Mouse (Mus musculus) G1E (cell line): ENCODE measurements at regions not wholly inside any gene's neighbourhood (a gene's known extent, or its start where the extent isn't known, plus 50 kb on each side); places are given as distances from the start of the nearest gene placed in this dataset.

Experiments used
- ATAC-seq: 2 replicates; pipeline ENCODE4 v1.8.0; 2016; ENCODE audit warnings: mild to moderate bottlenecking; ENCODE audit not compliant: insufficient number of reproducible peaks, poor library complexity, low FRiP score, severe bottlenecking; ENCODE audit errors: extremely low read depth
- DNase-seq: peaks from one replicate; pipeline ENCODE4 v3.0.0; 2012; ENCODE audit warnings: low spot score
- H3K27me3 ChIP-seq: 2 replicates; pipeline ENCODE4 v1.6.1; 2012; ENCODE audit warnings: mild to moderate bottlenecking, low read length, inconsistent platforms; ENCODE audit not compliant: insufficient read depth
- H3K36me3 ChIP-seq: replicated peaks from 2 replicates; pipeline ENCODE3; 2012; ENCODE audit warnings: mild to moderate bottlenecking, inconsistent platforms
- H3K4me1 ChIP-seq: 2 replicates; pipeline ENCODE4 v1.6.1; 2012; ENCODE audit warnings: low read depth, low read length, inconsistent platforms, mixed read lengths; ENCODE audit not compliant: insufficient read depth
- H3K4me3 ChIP-seq: 2 replicates; pipeline ENCODE4 v1.5.1; 2012; ENCODE audit warnings: low read depth, mild to moderate bottlenecking, inconsistent platforms, low read length, moderate library complexity, mixed read lengths
- H3K9me3 ChIP-seq: replicated peaks from 2 replicates; pipeline ENCODE4 v1.6.1; 2012; ENCODE audit warnings: inconsistent platforms
- CTCF ChIP-seq: IDR thresholded peaks from 2 replicates; pipeline ENCODE4 v1.5.1; 2012; ENCODE audit warnings: low read depth, low read length, inconsistent platforms, mixed read lengths
- GATA1 ChIP-seq: IDR thresholded peaks from 2 replicates; pipeline ENCODE4 v1.6.1; 2012; ENCODE audit warnings: borderline replicate concordance, low read length, inconsistent platforms, mixed read lengths
- GATA2 ChIP-seq: IDR thresholded peaks from 2 replicates; pipeline ENCODE4 v1.6.1; 2012; ENCODE audit warnings: low read depth, low read length, inconsistent platforms, borderline replicate concordance
- POLR2AphosphoS5 ChIP-seq: IDR thresholded peaks from 2 replicates; pipeline ENCODE4 v1.6.1; 2012; ENCODE audit warnings: low read depth, low read length, inconsistent platforms; ENCODE audit not compliant: insufficient replicate concordance
- TAL1 ChIP-seq: conservative IDR thresholded peaks from 2 replicates; pipeline ENCODE4 v1.6.1; 2012; ENCODE audit warnings: low read depth, low read length, inconsistent platforms, mixed read lengths

DNA sequence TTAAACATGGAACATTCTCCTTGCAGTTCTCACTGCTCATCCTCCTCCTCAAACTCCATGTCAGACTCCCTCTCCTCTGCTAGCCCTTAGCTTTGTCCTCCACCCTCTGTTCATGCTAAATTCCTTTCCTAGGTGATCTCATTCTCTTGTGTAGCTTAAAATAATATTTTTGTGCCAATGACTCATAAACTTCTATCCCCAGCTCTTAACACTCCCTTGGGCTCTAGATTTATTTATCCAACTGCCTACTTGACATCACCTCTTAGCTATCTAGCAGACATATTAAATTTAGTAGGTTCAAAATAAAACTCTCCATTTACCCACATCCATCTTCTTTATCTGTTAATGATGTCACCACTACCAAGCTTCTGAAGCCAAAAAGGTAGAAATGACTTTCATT is 1036.6 kb upstream of the Gm7489 start:
- DNase-seq (no peak), ATAC-seq (no peak)
- Histone ChIP-seq H3K4me3 (no peak overlapping the region), H3K4me1 (no peaks in the 10 kb centered on the region), H3K27me3 (no peaks in the 10 kb centered on the region), H3K36me3 (no peaks in the 10 kb centered on the region), H3K9me3 (no peaks in the 10 kb centered on the region)
- TF ChIP-seq GATA1 = no peak
- no peak for TF ChIP-seq POLR2AphosphoS5
- TF ChIP-seq CTCF = no peak

DNA sequence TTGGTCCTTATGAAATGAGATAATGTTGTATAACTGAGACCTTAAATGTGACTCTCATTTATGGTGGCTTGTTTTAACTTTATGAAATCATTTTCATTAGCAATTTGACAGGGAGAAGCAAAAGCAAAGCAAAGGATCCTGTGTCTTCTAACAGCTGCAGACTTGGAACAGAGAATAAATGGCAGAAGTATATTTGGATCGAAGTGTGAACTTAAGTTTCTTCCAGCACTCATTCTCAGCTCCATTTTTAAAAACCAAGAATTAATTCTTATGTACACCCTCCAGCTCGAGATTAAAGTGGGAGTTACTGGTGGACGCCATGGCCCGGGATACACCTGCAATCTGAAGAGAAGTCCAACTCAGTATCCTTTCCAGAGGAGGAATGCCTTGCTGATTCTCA is 1026.0 kb upstream of the Gm7489 start:
- no peaks in the 10 kb centered on the region for H3K36me3 ChIP-seq
- no peak for TF ChIP-seq GATA1
- no peak for TF ChIP-seq POLR2AphosphoS5
- TF ChIP-seq GATA2 = no peak
- TF ChIP-seq CTCF = no peak
- no peak for TF ChIP-seq TAL1
- ATAC-seq (no peak), DNase-seq (no peak)
- no peaks in the 10 kb centered on the region for H3K9me3 ChIP-seq
- H3K4me1 ChIP-seq = no peaks in the 10 kb centered on the region
- H3K27me3 ChIP-seq = no peaks in the 10 kb centered on the region
- H3K4me3 ChIP-seq = no peak overlapping the region

DNA sequence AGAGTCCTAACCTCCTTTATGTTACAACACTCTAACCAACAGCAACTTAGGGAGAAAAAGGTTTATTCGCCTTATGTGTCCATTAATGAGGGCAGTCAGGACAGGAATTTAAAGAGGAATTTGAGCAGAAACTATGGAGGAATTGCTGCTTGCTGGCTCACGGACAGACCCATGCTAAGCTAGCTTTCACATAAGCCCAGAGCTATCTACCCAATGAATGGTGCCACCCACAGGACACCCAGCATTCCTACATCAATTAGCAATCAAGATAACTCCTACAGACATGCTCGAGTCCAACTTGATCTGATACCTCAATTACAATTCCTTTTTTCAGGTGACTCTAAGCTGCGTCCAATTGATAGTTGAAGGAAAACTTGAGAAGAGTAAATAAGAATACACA is 1021.2 kb upstream of the Gm7489 start:
- Histone ChIP-seq H3K4me3 (no peak overlapping the region), H3K27me3 (no peaks in the 10 kb centered on the region), H3K36me3 (no peaks in the 10 kb centered on the region), H3K4me1 (no peaks in the 10 kb centered on the region), H3K9me3 (no peaks in the 10 kb centered on the region)
- TF ChIP-seq CTCF = no peak
- no peak for TF ChIP-seq GATA1
- no peak for TF ChIP-seq TAL1
- no peak for TF ChIP-seq GATA2
- no peak for TF ChIP-seq POLR2AphosphoS5
- DNase-seq (no peak), ATAC-seq (no peak)

DNA sequence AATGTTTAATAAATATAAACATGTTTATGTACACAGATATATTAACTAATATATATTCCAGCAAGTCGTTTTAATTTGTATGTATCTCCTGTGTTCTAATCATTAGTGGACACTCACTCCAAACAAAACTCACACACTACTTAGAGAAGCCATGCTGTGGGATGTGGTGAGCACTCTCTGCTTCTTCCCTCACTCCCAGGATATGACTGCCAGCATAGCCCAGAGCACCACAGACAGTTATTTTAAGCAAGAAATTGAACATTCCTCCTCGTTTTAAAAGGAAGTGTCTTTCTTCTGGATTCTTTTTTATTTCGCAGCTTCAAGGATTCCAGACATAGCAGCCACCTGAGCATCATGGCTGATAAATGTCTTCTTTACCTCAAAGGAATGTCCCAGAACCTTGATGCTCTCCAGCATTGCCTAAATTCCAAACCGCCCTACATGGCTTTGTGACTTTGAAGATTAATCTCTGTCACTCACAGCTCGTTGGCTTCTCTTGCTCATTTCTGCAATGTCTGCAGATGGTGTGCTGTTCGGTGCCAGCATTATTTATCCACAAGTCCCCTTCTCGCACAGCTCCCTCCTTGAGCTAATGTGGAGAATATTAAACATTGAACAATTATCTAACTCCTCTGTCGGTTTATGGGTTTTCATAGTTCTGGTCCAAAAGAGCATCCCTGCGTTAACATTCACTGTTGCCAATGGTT is 992.3 kb upstream of the Gm7489 start:
- Histone ChIP-seq H3K4me1 (no peaks in the 10 kb centered on the region), H3K27me3 (no peaks in the 10 kb centered on the region), H3K36me3 (no peaks in the 10 kb centered on the region), H3K4me3 (no peak overlapping the region), H3K9me3 (no peaks in the 10 kb centered on the region)
- no peak for TF ChIP-seq GATA1
- TF ChIP-seq CTCF = no peak
- no peak for ATAC-seq
- no peak for DNase-seq

DNA sequence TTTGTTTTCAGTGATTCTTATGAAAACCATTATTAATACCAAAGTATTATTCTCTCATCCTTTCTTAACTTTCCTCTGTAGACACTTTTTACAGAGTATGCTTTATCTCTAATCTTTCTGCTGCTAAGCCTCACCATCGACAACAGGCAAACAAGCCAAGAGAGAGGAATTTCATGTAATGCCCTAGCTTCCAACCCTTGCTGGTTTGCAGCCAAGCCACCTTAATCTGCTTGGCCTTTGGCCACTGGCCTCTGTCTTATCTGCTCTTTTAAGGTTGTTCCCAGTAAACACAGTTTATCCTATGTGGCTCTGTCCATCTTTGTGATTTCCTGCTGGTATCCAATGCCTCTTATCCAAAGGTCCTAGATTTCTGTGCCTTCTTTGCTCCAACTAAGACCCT is 986.6 kb upstream of the Gm7489 start:
- no peaks in the 10 kb centered on the region for H3K4me1 ChIP-seq
- H3K36me3 ChIP-seq = no peaks in the 10 kb centered on the region
- DNase-seq (no peak), ATAC-seq (no peak)
- no peak for TF ChIP-seq GATA2
- TF ChIP-seq TAL1 = no peak
- no peak for TF ChIP-seq POLR2AphosphoS5
- no peak for TF ChIP-seq CTCF
- no peak for TF ChIP-seq GATA1
- H3K27me3 ChIP-seq = no peaks in the 10 kb centered on the region
- no peak overlapping the region for H3K4me3 ChIP-seq
- no peaks in the 10 kb centered on the region for H3K9me3 ChIP-seq

DNA sequence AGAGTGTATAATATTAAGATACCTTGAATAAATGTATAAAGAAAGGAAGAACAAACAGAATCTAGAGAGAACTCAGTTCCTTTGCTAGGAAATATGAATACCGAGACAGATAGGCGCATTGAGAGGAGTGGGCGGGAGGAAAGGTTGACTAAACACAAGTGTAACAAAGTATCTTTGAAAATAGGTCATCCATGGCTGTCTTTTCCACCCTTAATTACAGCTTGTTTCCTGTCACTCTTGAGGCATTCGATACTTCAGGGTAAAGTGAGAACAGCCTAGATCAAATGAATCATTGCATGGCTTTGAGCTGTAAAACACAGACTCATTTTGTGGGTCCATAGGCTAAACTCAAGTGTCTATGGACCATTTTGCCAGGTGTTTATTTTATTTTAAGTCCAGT is 985.3 kb upstream of the Gm7489 start:
- no peaks in the 10 kb centered on the region for H3K4me1 ChIP-seq
- no peak for TF ChIP-seq TAL1
- TF ChIP-seq GATA2 = no peak
- no peak for TF ChIP-seq POLR2AphosphoS5
- no peak for TF ChIP-seq GATA1
- TF ChIP-seq CTCF = no peak
- H3K4me3 ChIP-seq = no peak overlapping the region
- H3K36me3 ChIP-seq = no peaks in the 10 kb centered on the region
- no peak for DNase-seq
- H3K9me3 ChIP-seq = no peaks in the 10 kb centered on the region
- no peaks in the 10 kb centered on the region for H3K27me3 ChIP-seq
- ATAC-seq = no peak

DNA sequence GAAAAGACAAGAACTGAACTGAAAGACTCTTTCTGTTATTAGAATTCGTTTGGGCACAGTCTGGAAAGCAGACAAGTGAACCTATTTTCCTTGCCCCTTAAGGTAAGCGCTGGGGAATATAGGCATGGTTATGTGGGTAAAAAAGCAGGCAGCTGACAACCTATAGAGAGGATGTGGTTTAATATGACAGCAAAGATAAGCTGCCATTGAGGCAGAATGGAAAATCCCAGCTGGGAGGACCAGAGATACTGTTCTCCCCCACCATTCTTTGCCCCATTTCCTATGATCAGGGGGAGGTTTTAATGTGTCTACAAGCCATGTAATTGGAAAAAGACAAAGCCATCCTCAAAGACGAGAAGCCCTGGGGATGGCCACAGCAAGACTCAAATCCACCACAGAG is 984.9 kb upstream of the Gm7489 start:
- ATAC-seq (no peak), DNase-seq (no peak)
- Histone ChIP-seq H3K4me3 (no peak overlapping the region), H3K27me3 (no peaks in the 10 kb centered on the region), H3K4me1 (no peaks in the 10 kb centered on the region), H3K36me3 (no peaks in the 10 kb centered on the region), H3K9me3 (no peaks in the 10 kb centered on the region)
- TF ChIP-seq POLR2AphosphoS5 (no peak), CTCF (no peak), GATA1 (no peak), GATA2 (no peak), TAL1 (no peak)
